Mouse (Mus musculus) monocyte, adult 2 months (primary cell): ENCODE data around the gene Tal1.

Source experiments
- DNase-seq, 2 experiments: peaks; one replicate each; pipeline ENCODE4 v3.0.0; 2022; ENCODE audit warnings: low spot score in 2 of 2, low read depth in 1 of 2

Gene Tal1

GRCm38 (mm10) chr4:115063518-115064239 lies 7.5 kb downstream of the Tal1 start:
- no peak for DNase-seq

DNA sequence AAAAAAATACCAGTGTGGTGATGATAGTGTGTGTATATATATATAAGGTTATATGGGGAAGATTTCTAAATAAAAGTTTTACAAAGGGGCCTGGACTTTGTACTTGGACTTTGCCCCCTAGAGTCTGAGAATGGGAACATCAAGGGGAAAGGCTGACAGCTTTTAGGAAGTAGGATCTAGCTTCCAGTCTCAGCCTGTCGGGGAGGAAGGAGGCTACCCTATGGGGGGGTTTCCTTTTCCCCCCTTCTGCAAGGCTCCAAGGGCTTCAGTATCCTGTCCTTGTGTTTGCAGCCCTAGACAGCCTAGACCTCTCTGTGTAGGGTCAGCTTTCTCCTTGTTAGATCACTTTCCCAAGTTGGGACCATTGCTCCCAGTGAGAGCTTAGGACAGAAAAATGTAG lies 15.4 kb downstream of the Tal1 start:
- DNase-seq: no peak

- no peak for DNase-seq
These were observed 18.6 kb downstream of the Tal1 start for GRCm38 (mm10) chr4:115074789-115075188.

DNA sequence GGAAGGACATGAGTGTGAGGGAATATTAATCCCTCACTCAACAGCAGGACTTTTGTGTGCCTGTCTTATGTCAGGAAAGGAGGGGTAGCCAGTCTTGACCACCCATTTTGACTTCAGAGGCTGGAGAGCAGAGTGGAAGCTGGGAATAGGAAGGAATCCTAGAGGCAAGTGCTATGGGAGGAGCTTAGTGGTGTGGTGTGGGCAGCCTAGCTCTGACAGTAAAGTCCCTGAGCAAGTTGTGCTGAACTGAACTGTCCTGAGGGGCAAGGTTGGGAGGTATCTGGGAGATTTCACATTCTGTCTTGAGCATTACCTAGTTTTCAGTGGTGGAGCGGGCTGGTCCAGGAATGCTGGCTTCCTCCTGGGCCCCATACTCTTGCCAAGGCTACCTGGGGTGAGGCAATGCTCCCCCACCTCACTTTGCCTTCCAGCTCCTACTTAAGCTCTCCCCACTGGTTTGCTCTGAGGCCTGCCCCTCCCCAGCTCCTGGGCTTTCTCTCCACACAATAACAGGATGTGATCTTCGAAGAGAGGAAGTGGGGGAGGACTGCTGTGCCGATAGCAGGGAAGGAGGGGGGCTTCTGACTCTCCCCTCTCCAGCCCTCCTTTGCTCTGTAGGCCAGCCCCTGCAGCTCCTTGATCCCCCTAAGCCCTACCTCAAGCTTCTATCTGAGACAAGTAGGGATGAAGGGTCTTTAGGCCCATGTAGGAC lies 19.1 kb downstream of the Tal1 start:
- no peak for DNase-seq

DNA sequence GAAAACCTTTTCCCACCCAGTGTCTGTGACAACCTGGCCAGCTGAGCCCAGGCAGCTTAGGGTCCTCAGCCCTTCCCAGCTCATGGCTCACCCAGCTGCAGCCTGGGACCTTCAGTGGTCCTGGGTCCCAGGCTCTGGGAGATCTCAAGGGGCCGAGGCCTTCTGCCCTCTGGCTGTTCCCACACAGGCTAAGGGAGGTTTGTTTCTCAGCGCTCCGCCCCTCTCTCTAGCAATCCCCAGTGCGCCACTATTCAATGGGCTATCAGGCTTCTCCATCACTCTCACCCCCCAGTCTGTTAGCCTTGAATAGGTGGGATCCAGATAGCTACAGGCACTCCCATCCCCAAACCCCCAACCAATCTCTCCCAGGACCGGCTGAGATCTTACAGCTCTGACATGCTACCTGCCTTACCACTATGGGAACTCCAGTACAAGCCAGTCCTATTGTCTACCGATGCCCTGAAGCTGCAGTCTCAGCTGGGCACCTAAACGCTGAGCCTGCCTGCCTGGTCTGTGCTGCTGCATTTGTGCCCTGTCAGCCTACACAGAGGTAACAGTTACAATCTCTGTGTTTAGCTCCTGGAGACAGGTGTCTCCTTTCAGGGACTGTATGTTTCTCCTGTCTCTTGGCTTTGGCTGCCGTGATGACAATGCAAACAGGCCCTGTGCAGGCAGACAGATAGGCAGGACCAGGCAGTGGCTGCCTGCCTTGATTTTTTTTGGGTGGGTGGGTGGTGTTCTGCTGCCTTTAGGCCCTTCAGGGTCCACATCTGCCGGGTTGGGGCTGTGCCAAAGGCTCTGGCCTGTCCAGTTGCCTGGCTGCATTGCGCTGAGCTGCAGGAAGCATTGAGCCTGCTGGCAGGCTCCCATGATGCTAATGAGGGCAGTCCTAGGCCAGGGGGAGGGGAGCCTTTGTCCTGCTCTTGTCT lies 22.9 kb downstream of the Tal1 start:
- no peak for DNase-seq

DNA sequence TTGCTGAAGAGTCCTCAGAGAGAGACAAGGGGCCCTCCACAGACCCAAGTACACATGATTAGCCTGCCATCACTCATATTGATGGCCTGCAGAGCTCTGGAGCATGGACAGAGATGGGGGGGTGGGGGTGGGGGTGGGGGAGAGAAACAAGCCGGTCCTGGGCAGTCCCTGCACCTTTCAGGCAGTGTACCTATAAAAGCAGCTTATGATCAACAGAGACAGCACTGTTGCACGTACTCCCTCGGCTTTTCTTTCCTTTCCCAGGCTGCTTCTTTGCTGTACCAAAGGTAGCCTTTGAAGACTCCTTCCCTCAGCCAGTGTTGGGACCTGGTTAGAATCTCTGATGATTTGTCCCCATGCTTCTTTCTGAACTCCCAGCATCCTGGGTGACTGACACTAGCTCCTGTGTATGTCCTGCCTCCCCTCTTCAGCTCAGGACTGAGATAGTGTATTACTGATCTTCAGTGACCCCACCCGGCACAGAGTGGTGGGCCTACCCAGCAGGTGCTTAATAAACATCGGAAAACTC lies 23.7 kb downstream of the Tal1 start:
- DNase-seq: no peak

DNA sequence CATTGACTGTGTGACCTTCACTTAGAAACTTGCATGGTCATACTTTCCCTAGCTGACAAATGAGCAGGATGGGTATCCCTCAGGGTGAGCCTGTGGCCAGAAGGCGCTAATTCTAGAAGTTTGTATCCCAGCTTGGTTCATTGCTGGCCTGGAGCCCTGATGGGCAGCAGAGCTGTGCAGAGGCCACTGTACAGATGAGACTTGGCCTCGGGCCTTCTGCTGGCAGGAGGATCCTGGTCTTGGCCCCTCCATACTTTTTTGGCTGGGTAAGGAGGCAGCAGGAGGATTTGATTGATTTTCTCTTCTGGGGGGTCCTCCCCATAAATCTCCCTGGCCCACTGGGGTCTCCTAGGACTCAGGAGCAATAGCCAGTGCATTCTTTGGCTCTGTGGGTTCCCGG lies 26.8 kb downstream of the Tal1 start:
- DNase-seq: no peak

GRCm38 (mm10) chr4:115085522-115086095 lies 29.4 kb downstream of the Tal1 start:
- no peak for DNase-seq

DNA sequence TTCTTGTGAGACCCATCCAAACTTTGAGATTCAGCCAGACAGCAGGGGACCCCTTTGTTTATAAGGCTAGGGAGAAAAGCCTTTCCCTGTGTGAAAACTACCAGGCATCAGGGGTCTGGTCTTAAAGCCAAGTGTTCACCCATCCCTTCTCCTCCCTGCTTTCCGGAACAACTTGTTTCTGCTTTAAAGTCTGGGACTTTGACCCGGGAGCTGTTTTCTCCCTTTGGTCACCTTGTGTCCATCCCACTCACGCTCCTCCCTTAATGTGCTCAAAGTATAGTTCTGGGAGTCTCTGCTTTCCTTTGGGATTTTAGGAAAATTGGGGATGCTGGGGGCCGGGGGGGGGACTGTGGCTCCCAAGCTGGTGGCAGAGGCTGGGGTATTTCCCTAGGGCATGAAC lies 30.0 kb downstream of the Tal1 start:
- no peak for DNase-seq

DNA sequence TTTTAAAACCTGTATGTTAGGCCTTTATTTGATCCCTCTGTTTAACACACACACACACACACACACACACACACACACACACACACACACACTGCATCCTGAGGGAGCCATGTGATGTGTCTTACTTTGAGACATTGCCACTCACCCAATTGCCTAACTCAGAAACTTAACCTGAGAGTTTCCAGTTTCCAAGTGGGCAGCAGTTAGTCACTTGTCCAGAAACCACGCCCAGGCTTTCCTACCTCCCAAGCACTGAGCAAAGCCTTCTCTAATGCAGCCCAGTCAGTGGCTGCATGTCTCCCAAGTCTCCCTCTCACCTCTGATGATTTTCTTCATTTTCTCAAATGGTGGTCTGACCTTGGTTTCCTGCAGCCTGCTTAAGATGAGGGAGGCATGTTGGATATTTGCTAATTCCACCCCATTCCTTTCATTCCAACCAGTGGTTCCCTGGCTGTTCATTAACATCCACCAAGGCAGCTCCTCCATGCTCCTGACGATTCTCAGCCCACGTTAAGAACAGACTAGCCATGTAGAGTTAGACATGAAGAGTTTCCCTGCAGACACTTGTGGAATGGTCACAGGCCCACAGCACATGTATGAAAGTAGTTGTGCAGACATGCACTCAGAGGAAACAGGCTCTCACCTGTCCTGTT lies 30.7 kb downstream of the Tal1 start:
- DNase-seq: no peak

GRCm38 (mm10) chr4:115088611-115089338 lies 32.5 kb downstream of the Tal1 start, which contains the start of gene Pdzk1ip1:
Gene Pdzk1ip1 (plus strand): TSS chr4:115088708.
- DNase-seq: no peak

GRCm38 (mm10) chr4:115090592-115090991 lies 34.4 kb downstream of the Tal1 start:
- DNase-seq: no peak

GRCm38 (mm10) chr4:115091806-115092205 lies 35.6 kb downstream of the Tal1 start:
- no peak for DNase-seq

DNA sequence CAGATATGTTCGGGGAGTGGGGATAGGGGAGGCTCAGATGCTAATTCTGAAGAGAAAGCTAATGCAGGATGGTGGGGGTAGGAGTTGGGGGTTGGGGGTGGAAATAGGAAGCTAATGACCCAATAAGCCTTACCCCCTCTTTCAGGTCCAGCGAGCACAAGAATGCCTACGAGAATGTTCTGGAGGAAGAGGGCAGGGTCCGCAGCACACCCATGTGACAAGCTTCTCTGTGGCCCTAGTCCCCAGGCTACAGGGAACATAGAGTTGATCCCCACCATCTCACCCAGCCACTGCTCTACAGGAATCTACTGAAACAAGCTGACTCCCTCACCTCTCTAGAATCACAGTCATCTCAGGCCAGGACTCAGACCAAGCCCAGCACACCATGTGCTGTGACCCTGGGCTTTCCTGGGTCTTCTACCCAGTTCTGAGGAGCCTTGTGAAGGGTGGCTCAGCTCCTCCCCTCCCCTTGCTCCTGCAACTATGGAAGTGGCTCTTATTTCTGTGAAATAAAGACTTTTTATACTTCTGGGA lies 37.2 kb downstream of the Tal1 start:
- no peak for DNase-seq

DNA sequence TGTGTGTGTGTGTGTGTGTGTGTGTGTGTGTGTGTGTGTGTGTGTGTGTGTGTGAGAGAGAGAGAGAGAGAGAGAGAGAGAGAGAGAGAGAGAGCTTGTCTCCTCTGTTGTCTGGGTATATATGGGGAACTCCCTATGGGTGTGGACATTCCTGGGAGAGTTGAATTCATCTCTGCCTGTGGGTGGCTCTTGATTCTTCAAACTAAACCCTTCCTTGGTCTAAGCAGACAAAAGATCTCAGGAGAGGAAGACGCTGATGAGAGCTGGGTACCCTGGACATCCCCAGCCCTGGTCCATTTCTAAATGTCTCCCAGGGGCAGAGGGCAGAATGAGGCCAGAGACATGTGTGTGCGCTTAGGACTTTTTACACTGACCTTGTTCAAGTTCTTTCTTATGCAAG lies 37.8 kb downstream of the Tal1 start:
- no peak for DNase-seq

GRCm38 (mm10) chr4:115095671-115096434 lies 39.6 kb downstream of the Tal1 start:
- no peak for DNase-seq

- no peak for DNase-seq
These were observed 40.4 kb downstream of the Tal1 start for GRCm38 (mm10) chr4:115096435-115097145.

DNA sequence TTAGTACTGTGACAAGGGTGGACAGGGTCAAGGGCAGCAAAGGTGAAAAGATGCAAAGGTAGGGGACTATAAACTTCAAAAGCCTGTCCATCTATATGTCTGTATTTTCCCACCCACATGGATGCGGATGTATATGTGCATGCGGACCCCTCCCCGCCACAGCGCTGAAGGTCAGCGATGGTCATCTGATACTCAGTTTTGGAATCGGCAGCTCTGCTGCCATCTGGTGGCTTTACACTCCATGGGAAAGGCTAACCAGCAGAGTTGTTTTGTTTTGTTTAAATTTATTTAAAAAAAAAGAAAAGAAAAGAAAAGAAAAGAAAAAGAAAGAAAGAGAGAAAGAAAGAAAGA lies 40.9 kb downstream of the Tal1 start:
- no peak for DNase-seq
